Mouse (Mus musculus) small intestine, adult 2 months (tissue): ENCODE data around the gene Wdr81.

Experiments used
- CTCF ChIP-seq: fragments of 200-500 bp; IDR thresholded peaks from 2 replicates; pipeline ENCODE4 v1.5.1; 2012; ENCODE audit warnings: low read depth, mild to moderate bottlenecking, control low read depth, inconsistent platforms, low read length, moderate library complexity, mixed read lengths; ENCODE audit not compliant: insufficient replicate concordance, insufficient read length; ENCODE audit errors: extremely low read depth
- POLR2A ChIP-seq: fragments of 200-500 bp; IDR thresholded peaks from 2 replicates; pipeline ENCODE4 v1.6.1; 2012; ENCODE audit warnings: low read depth, mild to moderate bottlenecking, control low read depth, inconsistent platforms, low read length, moderate library complexity

GRCm38 (mm10) chr11:75395611-75396010 lies 58.9 kb downstream of the Wdr81 start:
- TF ChIP-seq CTCF = no peak
- TF ChIP-seq POLR2A = no peak
